Mouse (Mus musculus): Measurements from ENCODE around the gene Amigo1. TPM values are rescaled to one million over a fixed set of nuclear protein-coding genes. Genes with fewer than 3 reads are reported as not detected.

The Amigo1 gene
- total and polyA plus RNA-seq, 3 experiments: 4.6 to 9.5 TPM; not detected in 1

DNA sequence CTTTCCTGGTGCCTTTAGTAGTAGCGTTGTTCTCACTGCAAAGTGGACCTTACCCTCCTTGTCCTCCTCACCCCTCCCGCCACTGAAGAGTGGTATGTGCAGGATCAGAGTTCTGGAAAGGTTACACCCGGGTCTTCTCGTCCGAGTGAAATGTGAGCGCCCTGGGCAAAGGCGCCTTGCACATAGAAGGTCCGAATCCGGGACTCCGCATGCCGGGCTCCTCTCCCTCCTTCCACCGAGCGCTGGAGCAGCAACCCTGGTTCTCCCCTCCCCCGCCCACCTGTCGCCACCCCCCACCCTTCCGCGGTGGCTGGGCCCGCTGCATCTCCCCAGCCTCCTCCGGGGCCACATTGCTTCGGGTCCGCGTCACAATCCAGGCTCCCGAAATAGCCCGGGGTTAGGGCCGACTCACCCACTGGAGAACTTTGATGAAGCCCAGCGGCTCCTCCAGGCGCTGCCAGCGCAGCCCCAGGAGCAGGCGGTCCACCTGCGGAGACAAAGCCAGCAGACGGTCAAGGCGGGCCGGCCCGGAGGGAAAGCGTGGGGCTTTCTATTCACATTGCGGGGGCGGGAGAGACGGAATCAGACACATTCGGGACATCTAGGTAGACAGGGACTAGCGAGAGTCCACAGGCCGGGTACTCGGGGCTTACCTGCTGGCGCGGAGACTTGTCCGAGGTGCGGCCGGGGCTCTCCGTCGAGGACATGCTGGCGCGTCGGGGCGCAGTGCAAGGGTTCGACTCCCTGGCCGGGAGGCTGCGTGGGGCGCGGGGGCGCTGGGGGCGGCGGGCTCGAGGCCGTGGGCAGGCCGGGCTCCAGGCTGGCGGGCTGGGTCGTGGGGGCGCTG lies 39.8 kb downstream of the Amigo1 start:
- Histone ChIP-seq H3K4me3 (ENCODE audit: control insufficient read depth in 1 of 2, insufficient read depth in 1 of 2, low read depth in 2 of 2, low read length in 2 of 2) (no peak overlapping the region), H3K9me3 (replicated peaks; ENCODE audit: insufficient read depth, low read length) (no peaks in the 10 kb centered on the region)
- TF ChIP-seq POLR2AphosphoS5 (IDR thresholded peaks at IDR 0.05; ENCODE audit: borderline replicate concordance, low read depth, low read length): no peak

GRCm38 (mm10) chr3:108226558-108227350 lies 40.6 kb downstream of the Amigo1 start, which contains the start of gene Sypl2:
Gene Sypl2 (minus strand): TSS chr3:108226648.
- TF ChIP-seq SIN3A (IDR thresholded peaks at IDR 0.05; ENCODE audit: low read length): no peak
- no peak for TF ChIP-seq RAD21 (IDR thresholded peaks at IDR 0.05; ENCODE audit: low read depth, low read length)
- no peak for TF ChIP-seq USF1 (IDR thresholded peaks at IDR 0.05; ENCODE audit: low read depth, low read length)
- TF ChIP-seq MXI1 (IDR thresholded peaks at IDR 0.05; ENCODE audit: low read depth, low read length): no peak
- TF ChIP-seq TAL1 (IDR thresholded peaks at IDR 0.05; ENCODE audit: low read length): no peak
- TF ChIP-seq SMC3 (IDR thresholded peaks at IDR 0.05; ENCODE audit: low read depth, low read length): no peak
- TF ChIP-seq CHD1 (IDR thresholded peaks at IDR 0.05; ENCODE audit: low read depth, low read length): no peak
- no peak for TF ChIP-seq ETS1 (IDR thresholded peaks at IDR 0.05; ENCODE audit: low read depth, low read length)
- TF ChIP-seq POLR2A (IDR thresholded peaks at IDR 0.05; ENCODE audit: control insufficient read depth in 1 of 2, insufficient read depth in 1 of 2, low read depth in 1 of 2, low read length in 2 of 2, poor library complexity in 1 of 2): no peak
- no peak for TF ChIP-seq USF2 (IDR thresholded peaks at IDR 0.05; ENCODE audit: borderline replicate concordance in 1 of 2, insufficient read depth in 1 of 2, low read depth in 1 of 2, low read length in 2 of 2)
- TF ChIP-seq E2F4 (IDR thresholded peaks at IDR 0.05; ENCODE audit: borderline replicate concordance, low read depth, low read length): no peak
- TF ChIP-seq MAFK (IDR thresholded peaks at IDR 0.05; ENCODE audit: borderline replicate concordance, low read depth, low read length): no peak
- TF ChIP-seq CTCF (IDR thresholded peaks at IDR 0.05 in 2 of 3, conservative IDR thresholded peaks at IDR 0.05 in 1 of 3; ENCODE audit: control insufficient read depth in 1 of 3, insufficient read depth in 1 of 3, low read depth in 2 of 3, low read length in 3 of 3, poor library complexity in 1 of 3, severe bottlenecking in 1 of 3): no peak
- no peak for TF ChIP-seq GABPA (IDR thresholded peaks at IDR 0.05; ENCODE audit: low read depth, low read length)
- no peak for TF ChIP-seq POLR2AphosphoS5 (IDR thresholded peaks at IDR 0.05; ENCODE audit: borderline replicate concordance, low read depth, low read length)
- H3K27ac ChIP-seq (ENCODE audit: control insufficient read depth, low read depth, low read length): no peak within 1 kb of the TSS
- H3K4me1 ChIP-seq (ENCODE audit: control insufficient read depth in 1 of 2, insufficient read depth in 2 of 2, low read length in 2 of 2): no peaks in the 10 kb centered on the region
- H3K79me2 ChIP-seq (ENCODE audit: control insufficient read depth, insufficient read depth, low read length, poor library complexity): no peaks in the 10 kb centered on the region
- peaks cover 9 to 18% of the 10 kb centered on the region in 2 experiments for H3K27me3 ChIP-seq (ENCODE audit: control insufficient read depth in 1 of 2, insufficient read depth in 2 of 2, low read length in 2 of 2)
- no peak for DNase-seq (ENCODE audit: low read depth, low spot score)
- no peaks in the 10 kb centered on the region for H3K36me3 ChIP-seq (ENCODE audit: control insufficient read depth in 1 of 2, insufficient read depth in 2 of 2, low read length in 2 of 2)
- no peak within 1 kb of the TSS for H3K4me3 ChIP-seq (ENCODE audit: control insufficient read depth in 1 of 2, insufficient read depth in 1 of 2, low read depth in 2 of 2, low read length in 2 of 2)
- H3K9ac ChIP-seq (ENCODE audit: control insufficient read depth, low read depth, low read length, poor library complexity, severe bottlenecking): no peak within 1 kb of the TSS
- H3K9me3 ChIP-seq (replicated peaks; ENCODE audit: insufficient read depth, low read length): no peaks in the 10 kb centered on the region

More for the DNA sequence above, 39.8 kb downstream of the Amigo1 start:
- Histone ChIP-seq H3K4me1 (ENCODE audit: control insufficient read depth in 1 of 2, insufficient read depth in 2 of 2, low read length in 2 of 2) (no peaks in the 10 kb centered on the region), H3K79me2 (ENCODE audit: control insufficient read depth, insufficient read depth, low read length, poor library complexity) (no peaks in the 10 kb centered on the region), H3K9ac (ENCODE audit: control insufficient read depth, low read depth, low read length, poor library complexity, severe bottlenecking) (no peak overlapping the region), H3K36me3 (ENCODE audit: control insufficient read depth in 1 of 2, insufficient read depth in 2 of 2, low read length in 2 of 2) (no peaks in the 10 kb centered on the region), H3K27ac (ENCODE audit: control insufficient read depth, low read depth, low read length) (no peak overlapping the region), H3K27me3 (ENCODE audit: control insufficient read depth in 1 of 2, insufficient read depth in 2 of 2, low read length in 2 of 2) (peaks cover 9 to 16% of the 10 kb centered on the region in 2 experiments)
- DNase-seq (ENCODE audit: low read depth, low spot score): no peak

All from MEL (cell line).